Comparison of ENCODE assay signal across 14 mouse cellular contexts in genomic region chr5:23713401-23714335, GRCm38 (mm10). TPM values are rescaled to one million over a fixed set of nuclear protein-coding genes. Genes with fewer than 3 reads are reported as not detected.
DNase-seq lines count a peak whose midpoint lies in the region; ATAC-seq and TF ChIP-seq lines count a peak whose summit lies in the region.
"Had no signal": no experiment of that assay in that cellular context is flagged by ENCODE, and none has a peak within 500 bp of the region (broad histone marks: within the 10 kb centered on the region; RNA-seq: fewer than 3 reads in every experiment).

No protein-coding gene starts in this region.

- TF ChIP-seq EP300 in liver, embryonic 14.5 days (IDR thresholded peaks at IDR 0.05; ENCODE audit: low read depth) = no peak

- H3K36me3 ChIP-seq in heart, embryonic 10.5 days = peaks cover 25% of the 10 kb centered on the region
- peaks cover 26% of the 10 kb centered on the region for H3K36me3 ChIP-seq in midbrain, embryonic 10.5 days
- H3K36me3 ChIP-seq in midbrain, embryonic 15.5 days (replicated peaks) = peaks cover 7% of the 10 kb centered on the region; the same call in 1 of the 2 replicates
- peaks cover 21% of the 10 kb centered on the region for H3K36me3 ChIP-seq in liver, embryonic 14.5 days (replicated peaks; ENCODE audit: control insufficient read depth, insufficient read depth, low read depth)

- no peak overlapping the region for H3K9ac ChIP-seq in midbrain, embryonic 15.5 days
- H3K9ac ChIP-seq in liver, embryonic 14.5 days (replicated peaks) = no peak overlapping the region; the same call in 1 of the 2 replicates

- no peak overlapping the region for H3K4me2 ChIP-seq in midbrain, embryonic 15.5 days
- peak overlapping the region; percentile 76; the same call in 1 of the 2 replicates for H3K4me2 ChIP-seq in liver, embryonic 14.5 days (ENCODE audit: low read depth)

- no peak for ATAC-seq in midbrain, embryonic 15.5 days (replicated peaks)
- no peak for ATAC-seq in liver, embryonic 14.5 days (ENCODE audit: insufficient read depth)

- 87% methylated on average over 8 of the region's 8 CpGs for WGBS in heart, embryonic 10.5 days
- 84% methylated on average over 8 of the region's 8 CpGs for WGBS in midbrain, embryonic 10.5 days
- WGBS in midbrain, embryonic 15.5 days = 88% methylated on average over 8 of the region's 8 CpGs
- WGBS in liver, embryonic 14.5 days (ENCODE audit: insufficient replicate concordance) = 69% methylated on average over 8 of the region's 8 CpGs

- no peaks in the 10 kb centered on the region for H3K27me3 ChIP-seq in heart, embryonic 10.5 days (ENCODE audit: insufficient read depth, poor library complexity, severe bottlenecking)
- no peaks in the 10 kb centered on the region for H3K27me3 ChIP-seq in midbrain, embryonic 10.5 days (ENCODE audit: low read depth, poor library complexity, severe bottlenecking)
- no peaks in the 10 kb centered on the region for H3K27me3 ChIP-seq in midbrain, embryonic 15.5 days (replicated peaks)
- no peaks in the 10 kb centered on the region for H3K27me3 ChIP-seq in liver, embryonic 14.5 days (ENCODE audit: control insufficient read depth, insufficient read depth, low read length)
- H3K27me3 ChIP-seq: forebrain, embryonic 15.5 days had no signal

- H3K27ac ChIP-seq in heart, embryonic 10.5 days = peak overlapping the region; percentile 88; the same call in 1 of the 2 replicates
- H3K27ac ChIP-seq in midbrain, embryonic 10.5 days (replicated peaks) = peak overlapping the region; percentile 91
- no peak overlapping the region for H3K27ac ChIP-seq in midbrain, embryonic 15.5 days
- H3K27ac ChIP-seq in liver, embryonic 14.5 days = no peak overlapping the region
- H3K27ac ChIP-seq: forebrain, embryonic 15.5 days; layer of hippocampus, adult 2 months had no signal

- TF ChIP-seq CTCF in liver, embryonic 14.5 days (IDR thresholded peaks at IDR 0.05; ENCODE audit: low read depth) = no peak

- DNase-seq in heart, embryonic 10.5 days (ENCODE audit: low spot score) = peak; percentile 57
- DNase-seq in heart, postnatal 14 days = no peak
- no peak for DNase-seq in midbrain, embryonic 10.5 days (ENCODE audit: low spot score)
- peak; percentile 49 for DNase-seq in MEL-GATA-1-ER (ENCODE audit: extremely low read depth, low read depth)
- DNase-seq in liver, embryonic 14.5 days (ENCODE audit: low read depth in 3 of 3, low spot score in 3 of 3) = no peak
- no peak for DNase-seq in cerebellum, adult 9-11 months
- no peak for DNase-seq in gastrocnemius, postnatal 36 days
- DNase-seq: gastrocnemius, postnatal 10 days; kidney, adult 8-10 months; lung, adult 18-20 months; thymus, adult 2 months had no signal

- peaks cover 14% of the 10 kb centered on the region for H3K9me3 ChIP-seq in heart, embryonic 10.5 days
- peaks cover 25% of the 10 kb centered on the region for H3K9me3 ChIP-seq in midbrain, embryonic 10.5 days (replicated peaks)
- no peaks in the 10 kb centered on the region; the same call in 1 of the 2 replicates for H3K9me3 ChIP-seq in midbrain, embryonic 15.5 days
- peaks cover 4% of the 10 kb centered on the region; the same call in 1 of the 2 replicates for H3K9me3 ChIP-seq in liver, embryonic 14.5 days (ENCODE audit: control insufficient read depth, low read length)
- H3K9me3 ChIP-seq: forebrain, embryonic 15.5 days had no signal

- H3K4me3 ChIP-seq in heart, embryonic 10.5 days = no peak overlapping the region
- H3K4me3 ChIP-seq in midbrain, embryonic 10.5 days = no peak overlapping the region
- H3K4me3 ChIP-seq in midbrain, embryonic 15.5 days = no peak overlapping the region
- no peak overlapping the region for H3K4me3 ChIP-seq in liver, embryonic 14.5 days (ENCODE audit: insufficient read depth in 1 of 2, low read depth in 2 of 2, low read length in 2 of 2)

- intact Hi-C loops in heart, postnatal 14 days (cut with DNase I) = loop anchor here (5.0 kb wide), 1 partner anchor 36 kb away; no protein-coding TSS in a partner anchor
- intact Hi-C loops in gastrocnemius, postnatal 36 days (cut with DNase I) = no loop called here

- H3K4me1 ChIP-seq in heart, embryonic 10.5 days = no peaks in the 10 kb centered on the region; the same call in 1 of the 2 replicates
- peaks cover 15% of the 10 kb centered on the region for H3K4me1 ChIP-seq in midbrain, embryonic 10.5 days
- peaks cover 7% of the 10 kb centered on the region; the same call in 1 of the 2 replicates for H3K4me1 ChIP-seq in midbrain, embryonic 15.5 days
- H3K4me1 ChIP-seq in liver, embryonic 14.5 days (replicated peaks; ENCODE audit: control insufficient read depth in 2 of 2, insufficient read depth in 2 of 2, low read length in 1 of 2) = peaks cover 2 to 8% of the 10 kb centered on the region in 2 experiments; a peak in 3 of 4 replicates

RNA-seq across cellular contexts. Expression of gene Srpk2, which starts 29.3 kb away (rescaled TPM):
- polyA plus RNA-seq in heart, embryonic 10.5 days (2016; fragmentation: Nextera tagmentation; extraction: Ambion mirVana) = 42.8 and 44.9 TPM in 2 replicates
- total RNA-seq in heart, postnatal 14 days (2021) = 10 to 100 TPM; 40.7 to 44.6 TPM
- 47.9 and 58.8 TPM in 2 replicates for polyA plus RNA-seq in midbrain, embryonic 10.5 days (2016; fragmentation: Nextera tagmentation; extraction: Ambion mirVana)
- polyA plus RNA-seq in midbrain, embryonic 15.5 days (2015; fragmentation: Nextera tagmentation; extraction: Ambion mirVana) = 105 and 107 TPM in 2 replicates
- 1.9 and 3.2 TPM in 2 replicates for polyA plus RNA-seq in liver, embryonic 14.5 days (2012; rRNA removed)
- 5.4 and 6.8 TPM in 2 replicates for polyA plus RNA-seq in liver, embryonic 14.5 days (2014; fragmentation: Nextera tagmentation; extraction: Ambion mirVana)
- 10 to 100 TPM; 22.2 to 30.2 TPM for total RNA-seq in gastrocnemius, postnatal 36 days (2021)

Comparison
In these comparisons a context has a peak if more than half of its experiments do, and no peak if none do; other contexts are left out.
1. DNase-seq: peak in heart, embryonic 10.5 days (single experiment) and MEL-GATA-1-ER (single experiment); none in heart, postnatal 14 days (0 of 2), midbrain, embryonic 10.5 days (single experiment), liver, embryonic 14.5 days (0 of 3), cerebellum, adult 9-11 months (single experiment) and gastrocnemius, postnatal 36 days (0 of 2).
2. H3K27ac ChIP-seq: peak in heart, embryonic 10.5 days (single experiment) and midbrain, embryonic 10.5 days (single experiment); none in midbrain, embryonic 15.5 days (single experiment) and liver, embryonic 14.5 days (single experiment).